Mouse (Mus musculus) megakaryocyte, embryonic 14.5 days (primary cell): ENCODE measurements around the gene Tex2. TPM values are rescaled to one million over a fixed set of nuclear protein-coding genes. Genes with fewer than 3 reads are reported as not detected.

Experiments used
- H3K27me3 ChIP-seq: replicated peaks from 2 replicates; pipeline ENCODE3; 2012; ENCODE audit warnings: inconsistent platforms
- H3K36me3 ChIP-seq: replicated peaks from 2 replicates; pipeline ENCODE3; 2012; ENCODE audit warnings: low read length, inconsistent platforms, mixed read lengths
- H3K4me1 ChIP-seq: 2 replicates; pipeline ENCODE4 v1.6.1; 2012; ENCODE audit warnings: inconsistent platforms
- H3K4me3 ChIP-seq: replicated peaks from 2 replicates; pipeline ENCODE3; 2012; ENCODE audit warnings: moderate library complexity, mild to moderate bottlenecking, inconsistent platforms
- H3K9me3 ChIP-seq: 2 replicates; pipeline ENCODE4 v1.6.1; 2012; ENCODE audit warnings: inconsistent platforms
- FLI1 ChIP-seq: IDR thresholded peaks from 2 replicates; pipeline ENCODE4 v1.6.1; 2012; ENCODE audit warnings: low read length, inconsistent platforms, mixed read lengths
- GATA1 ChIP-seq: IDR thresholded peaks from 3 replicates; pipeline ENCODE4 v1.6.1; 2012; ENCODE audit warnings: mixed read lengths, low read length, inconsistent platforms, borderline replicate concordance
- polyA plus RNA-seq: library from polyadenylated mRNA; stranded (reverse); fragments of >175 nt; gene quantifications from 2 replicates; pipeline ENCODE4 v1.2.3, GENCODE M21; 2012; ENCODE audit warnings: low replicate concordance; ENCODE audit not compliant: insufficient read depth

Gene Tex2
- polyA plus RNA-seq, 1 experiment, result 7.4 TPM

GRCm38 (mm10) chr11:106490057-106490456 is 123.2 kb downstream of the Tex2 start:
- Histone ChIP-seq H3K36me3 (no peaks in the 10 kb centered on the region), H3K9me3 (no peaks in the 10 kb centered on the region), H3K4me1 (peaks cover 34% of the 10 kb centered on the region), H3K27me3 (no peaks in the 10 kb centered on the region), H3K4me3 (no peak overlapping the region)
- TF ChIP-seq FLI1, result no peak
- no peak for TF ChIP-seq GATA1

GRCm38 (mm10) chr11:106489036-106489693 is 124.1 kb downstream of the Tex2 start:
- Histone ChIP-seq H3K9me3 (no peaks in the 10 kb centered on the region), H3K36me3 (no peaks in the 10 kb centered on the region), H3K4me1 (peaks cover 43% of the 10 kb centered on the region), H3K4me3 (no peak overlapping the region), H3K27me3 (no peaks in the 10 kb centered on the region)
- no peak for TF ChIP-seq GATA1
- no peak for TF ChIP-seq FLI1

- no peaks in the 10 kb centered on the region for H3K36me3 ChIP-seq
- no peaks in the 10 kb centered on the region for H3K27me3 ChIP-seq
- TF ChIP-seq GATA1, result no peak
- TF ChIP-seq FLI1, result no peak
Measured at GRCm38 (mm10) chr11:106488126-106488561, 125.1 kb downstream of the Tex2 start.

GRCm38 (mm10) chr11:106487733-106488115 is 125.5 kb downstream of the Tex2 start, which contains the start of gene Ern1:
Gene Ern1, minus strand, starts transcription at chr11:106487852.
- TF ChIP-seq FLI1 (no peak), GATA1 (no peak)
- Histone ChIP-seq H3K9me3 (no peaks in the 10 kb centered on the region), H3K27me3 (no peaks in the 10 kb centered on the region), H3K4me1 (peaks cover 48% of the 10 kb centered on the region), H3K4me3 (peak within 1 kb of the TSS; percentile 94), H3K36me3 (peaks cover 3% of the 10 kb centered on the region)

More at GRCm38 (mm10) chr11:106488126-106488561, 125.1 kb downstream of the Tex2 start:
- no peaks in the 10 kb centered on the region for H3K9me3 ChIP-seq
- peaks cover 46% of the 10 kb centered on the region for H3K4me1 ChIP-seq
- peak overlapping the region; percentile 94 for H3K4me3 ChIP-seq

GRCm38 (mm10) chr11:106486866-106487732 is 126.1 kb downstream of the Tex2 start:
- Histone ChIP-seq H3K9me3 (no peaks in the 10 kb centered on the region), H3K4me3 (peak overlapping the region; percentile 94), H3K36me3 (peaks cover 4% of the 10 kb centered on the region), H3K4me1 (peaks cover 52% of the 10 kb centered on the region), H3K27me3 (no peaks in the 10 kb centered on the region)
- TF ChIP-seq GATA1 (no peak), FLI1 (no peak)

DNA sequence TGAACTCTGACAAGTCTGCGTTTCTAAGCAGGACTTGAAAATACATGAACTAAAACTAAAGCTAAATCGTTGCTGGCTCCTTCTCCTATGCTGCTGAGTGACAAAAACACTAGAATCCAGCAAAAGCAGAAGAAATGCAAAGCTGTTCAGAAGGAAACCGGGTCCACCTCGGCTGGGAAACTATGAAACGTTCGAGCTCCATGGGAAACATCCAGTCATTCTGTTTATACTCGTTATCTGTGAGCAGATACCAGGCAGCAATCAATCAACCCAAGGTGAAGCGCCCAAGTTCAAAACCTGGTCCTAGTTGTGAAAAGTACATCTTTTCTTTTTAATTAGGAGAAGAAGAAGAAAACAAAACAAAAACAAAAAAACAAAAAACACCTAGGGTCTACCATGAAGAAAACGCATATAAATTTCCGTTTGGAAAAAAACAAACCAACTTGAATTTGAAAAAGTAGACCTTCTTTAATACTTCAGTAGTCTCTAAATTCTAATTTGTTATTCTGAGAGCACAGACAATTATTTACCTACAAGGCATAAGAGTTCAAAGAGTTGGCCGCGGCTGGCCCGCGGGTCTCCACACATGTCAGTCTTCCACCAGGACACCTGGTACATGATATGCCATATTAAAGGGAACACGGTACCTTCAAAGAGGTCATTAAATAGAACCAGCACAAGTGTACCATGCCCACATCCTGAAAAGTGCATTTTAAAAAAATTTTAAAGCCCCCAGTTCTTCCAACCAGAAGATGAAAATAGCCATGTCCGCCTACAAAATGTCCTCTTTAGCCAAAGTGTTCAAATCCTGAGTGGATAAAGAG is 127.0 kb downstream of the Tex2 start:
- Histone ChIP-seq H3K4me1 (peaks cover 60% of the 10 kb centered on the region), H3K27me3 (no peaks in the 10 kb centered on the region), H3K9me3 (no peaks in the 10 kb centered on the region), H3K4me3 (peak overlapping the region; percentile 94), H3K36me3 (peaks cover 4% of the 10 kb centered on the region)
- no peak for TF ChIP-seq FLI1
- no peak for TF ChIP-seq GATA1

GRCm38 (mm10) chr11:106485611-106486010 is 127.6 kb downstream of the Tex2 start:
- Histone ChIP-seq H3K27me3 (no peaks in the 10 kb centered on the region), H3K36me3 (peaks cover 4% of the 10 kb centered on the region), H3K9me3 (no peaks in the 10 kb centered on the region), H3K4me1 (peaks cover 60% of the 10 kb centered on the region), H3K4me3 (peak overlapping the region; percentile 94)
- TF ChIP-seq FLI1, result no peak
- no peak for TF ChIP-seq GATA1

- no peak for TF ChIP-seq GATA1
- TF ChIP-seq FLI1, result no peak
- Histone ChIP-seq H3K4me3 (no peak overlapping the region), H3K36me3 (peaks cover 4% of the 10 kb centered on the region), H3K27me3 (no peaks in the 10 kb centered on the region), H3K9me3 (no peaks in the 10 kb centered on the region), H3K4me1 (peaks cover 66% of the 10 kb centered on the region)
Measured at GRCm38 (mm10) chr11:106484875-106485274, 128.3 kb downstream of the Tex2 start.

DNA sequence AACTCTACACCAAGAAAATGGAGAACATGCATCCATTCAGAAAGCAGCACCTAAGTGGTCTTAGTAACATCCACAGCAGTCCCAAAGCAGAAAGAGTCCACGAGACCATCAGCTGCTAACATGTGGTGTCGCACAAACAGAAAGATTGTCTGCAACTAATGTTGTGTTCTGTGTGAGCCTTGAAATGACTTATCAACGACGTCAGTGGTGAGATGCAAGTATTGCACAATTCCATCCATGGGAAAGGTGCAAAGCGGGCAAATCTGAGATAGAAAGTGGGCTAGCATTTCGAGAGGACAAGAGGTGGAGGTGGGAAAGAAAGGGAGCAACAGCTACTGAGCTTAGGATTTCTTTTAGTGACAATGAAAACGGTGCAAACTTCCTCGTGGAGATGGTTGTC is 130.4 kb downstream of the Tex2 start:
- H3K36me3 ChIP-seq, result peaks cover 4% of the 10 kb centered on the region
- TF ChIP-seq GATA1 (no peak), FLI1 (no peak)
- H3K4me1 ChIP-seq, result peaks cover 66% of the 10 kb centered on the region
- H3K4me3 ChIP-seq, result peak overlapping the region; percentile 5
- H3K27me3 ChIP-seq, result no peaks in the 10 kb centered on the region
- no peaks in the 10 kb centered on the region for H3K9me3 ChIP-seq
